Mouse (Mus musculus) mouse embryonic stem cell (cell line): ENCODE measurements around the gene Mettl26.
"Not testable (repeated sequence)": the region's sequence is repeated elsewhere in the genome, so short reads cannot be mapped to it uniquely, and the experiment has no call there.

ENCODE experiments used
- in situ Hi-C, 2 experiments: fragments of 300-500 bp; cut with MboI; formaldehyde crosslinking; loops; 1 replicate in 1 of 2; 3 replicates in 1 of 2; pipeline ENCODE4 v1.14.3; 2019 to 2020; ENCODE audit warnings: low sequenced_read_pairs in 2 of 2, low pct_unique_long_range_greater_than_20kb in 1 of 2, mixed read lengths in 1 of 2; ENCODE audit not compliant: unreplicated experiment in 1 of 2

The Mettl26 gene

DNA sequence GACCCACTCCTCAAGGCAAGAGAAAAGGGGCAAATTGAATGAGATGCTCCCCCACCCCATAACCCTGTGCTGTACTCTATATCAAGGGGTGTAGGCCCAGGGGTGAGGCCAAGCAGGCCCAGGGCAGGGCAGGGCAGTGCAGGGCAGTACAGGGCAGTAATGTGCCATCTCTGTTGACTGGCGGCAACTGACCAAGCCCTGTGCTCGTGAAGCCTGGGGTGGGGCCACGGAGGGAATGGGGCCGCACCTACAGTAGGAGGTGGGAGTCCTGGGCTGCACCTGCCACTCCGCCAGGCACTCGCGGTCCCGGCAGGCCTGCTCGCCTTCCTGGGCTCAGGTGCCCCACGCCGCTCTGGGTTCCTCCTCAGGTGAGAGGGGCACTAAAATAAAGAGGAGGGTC is 9.6 kb upstream of the Mettl26 start:
- in situ Hi-C loops: no loop called here

DNA sequence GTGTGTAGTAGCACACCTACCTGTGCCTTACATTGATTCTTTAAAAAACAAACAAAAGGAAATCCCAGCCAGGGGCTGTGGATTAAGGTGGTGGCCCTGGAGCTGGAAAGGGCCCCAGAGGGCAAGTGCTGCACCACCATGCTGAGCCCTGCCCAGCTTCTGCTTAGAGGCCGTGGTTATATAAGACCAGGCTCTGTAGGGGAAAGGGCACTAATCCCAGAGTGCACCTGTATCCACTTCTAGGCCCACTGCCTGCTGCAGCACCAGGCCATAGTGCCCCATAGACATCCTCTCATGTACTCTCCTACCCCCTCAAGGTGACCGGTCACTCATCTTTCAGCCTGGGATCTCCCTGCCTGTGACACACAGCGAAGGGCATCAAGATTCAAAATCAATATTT is 8.7 kb upstream of the Mettl26 start:
- in situ Hi-C loops: no loop called here

DNA sequence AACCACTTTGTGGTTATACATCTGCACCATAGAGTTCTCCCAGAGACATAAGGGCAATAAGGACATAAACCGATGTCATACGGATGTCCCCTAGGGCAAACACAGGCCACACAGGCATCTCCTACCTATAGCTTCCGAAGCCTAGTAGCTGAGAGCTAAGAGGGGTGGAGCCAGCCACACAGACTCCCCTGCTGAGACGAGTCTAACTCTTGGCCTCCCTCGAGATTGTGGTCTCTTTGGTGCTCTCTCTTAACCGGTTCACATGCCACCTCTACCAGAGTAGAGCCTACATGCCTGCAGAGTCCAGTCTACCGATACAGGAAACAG is 7.4 kb upstream of the Mettl26 start:
- in situ Hi-C loops: no loop called here

DNA sequence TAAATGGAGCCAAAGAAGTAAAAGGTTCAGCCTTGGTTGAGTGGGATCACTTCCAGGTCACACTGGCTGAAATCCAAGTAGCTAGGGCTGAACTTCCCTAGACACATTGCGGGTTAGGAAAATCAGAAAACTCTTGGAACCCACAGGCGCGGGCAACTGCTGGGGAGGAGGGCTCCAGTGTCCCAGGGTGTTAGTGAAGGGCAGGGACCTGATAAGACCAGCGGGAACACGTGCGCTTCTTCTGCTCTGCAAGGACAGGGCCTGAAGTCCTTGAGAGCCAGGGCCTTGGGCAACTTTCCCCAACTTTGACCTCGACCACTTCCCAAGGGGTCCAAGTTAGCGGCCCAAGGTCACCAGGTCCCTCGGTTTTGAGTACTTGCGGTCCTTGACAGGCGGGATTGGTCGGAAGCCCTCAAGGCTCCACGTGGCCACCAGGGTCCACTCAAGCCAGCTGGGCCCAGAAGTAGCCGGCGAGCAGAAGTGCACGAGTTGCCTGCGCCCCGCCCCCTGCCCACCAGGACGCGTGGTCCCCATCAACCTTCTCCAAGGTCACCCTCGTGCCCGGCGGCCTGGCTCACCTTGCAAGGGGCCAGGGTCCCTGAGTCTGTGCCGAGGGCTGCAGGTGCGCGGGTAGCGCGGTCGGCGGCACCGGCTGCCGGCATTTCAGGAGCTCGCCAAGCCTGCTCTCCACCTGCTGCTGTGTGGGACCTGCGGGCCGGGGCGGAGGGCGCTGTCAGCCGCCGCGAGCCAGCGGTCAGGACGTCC is 6.9 kb upstream of the Mettl26 start:
- in situ Hi-C loops: no loop called here

DNA sequence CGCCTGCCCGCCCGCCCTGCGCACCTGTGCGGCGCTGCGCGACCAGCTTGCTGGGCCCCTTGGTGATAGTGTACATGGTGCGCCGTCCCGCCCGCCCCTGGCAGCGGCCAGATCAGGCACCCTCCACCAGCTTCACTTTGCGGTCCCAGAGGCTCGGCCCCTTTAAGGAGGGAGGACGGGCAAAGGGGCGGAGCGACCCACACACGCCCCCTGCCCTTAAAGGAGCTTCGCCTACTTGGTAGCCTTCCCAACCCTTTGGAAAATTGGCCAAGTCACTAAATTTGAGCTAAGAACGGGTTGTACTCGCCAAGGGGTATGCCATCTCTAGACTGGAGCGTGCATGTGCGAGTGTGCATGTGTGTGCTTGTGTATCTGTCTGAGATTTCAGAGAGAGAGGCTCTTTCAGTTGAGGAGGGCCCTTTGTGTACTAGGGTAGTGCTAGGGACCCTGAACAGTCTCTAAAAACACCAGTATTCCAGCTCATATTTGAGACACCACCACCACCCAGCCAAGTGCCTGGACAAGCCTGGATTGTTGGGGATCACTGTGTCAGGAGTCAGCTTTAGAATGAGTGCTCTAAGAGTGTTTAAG is 6.2 kb upstream of the Mettl26 start, which contains the start of gene Mcrip2:
Gene Mcrip2, minus strand, starts transcription at position 164 of the 591 bp plus-strand sequence.
- in situ Hi-C loops: no loop called here

DNA sequence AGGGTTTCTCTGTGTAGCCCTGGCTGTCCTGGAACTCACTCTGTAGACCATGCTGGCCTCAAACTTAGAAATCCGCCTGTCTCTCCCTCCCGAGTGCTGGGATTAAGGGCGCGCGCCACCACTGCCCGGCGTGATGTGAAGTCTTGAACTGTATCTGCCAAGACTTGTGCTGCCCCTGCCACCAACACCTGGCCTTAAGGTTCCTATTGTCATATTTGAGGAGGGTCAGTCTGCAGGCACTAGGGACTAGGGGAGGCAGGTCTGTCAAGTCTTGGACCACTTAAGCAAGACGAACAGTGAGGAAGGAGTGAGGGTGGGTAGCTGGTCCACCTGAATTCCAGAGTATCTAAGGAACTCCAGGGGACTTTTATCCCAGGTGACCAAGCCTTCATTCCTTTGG is 5.4 kb upstream of the Mettl26 start:
- in situ Hi-C loops: no loop called here

DNA sequence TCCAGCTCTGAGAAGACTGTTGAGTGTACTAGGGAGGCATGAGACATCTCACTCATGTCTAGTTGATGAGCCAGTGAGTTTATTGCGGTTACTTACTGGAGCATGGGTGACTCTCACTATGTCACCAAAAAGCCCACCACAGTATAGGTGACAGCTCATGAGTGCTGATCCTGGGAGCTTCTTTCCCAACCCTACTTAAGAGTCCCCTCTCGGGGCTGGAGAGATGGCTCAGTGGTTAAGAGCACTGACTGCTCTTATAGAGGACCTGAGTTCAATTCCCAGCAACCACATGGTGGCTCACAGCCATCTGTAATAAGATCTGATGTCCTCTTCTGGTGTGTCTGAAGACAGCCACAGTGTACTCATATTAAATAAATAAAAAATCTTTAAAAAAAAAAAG is 4.9 kb upstream of the Mettl26 start:
- in situ Hi-C loops: no loop called here

DNA sequence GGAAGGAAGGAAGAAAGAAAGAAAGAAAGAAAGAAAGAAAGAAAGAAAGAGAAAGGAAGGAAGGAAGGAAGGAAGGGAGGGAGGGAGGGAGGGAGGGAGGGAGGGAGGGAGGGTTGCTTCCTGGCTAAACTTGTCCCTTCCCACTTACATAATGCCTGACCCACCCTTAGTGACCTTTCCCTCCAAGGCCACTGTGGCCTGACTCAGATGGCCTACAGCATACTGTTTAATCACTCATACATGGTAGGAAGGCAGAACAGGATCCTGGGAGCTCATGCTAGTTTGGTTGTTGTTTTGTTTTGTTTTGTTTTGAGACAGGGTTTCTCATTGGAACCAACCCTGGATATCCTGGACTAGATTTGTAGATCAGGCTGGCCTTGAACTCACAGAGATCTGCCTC is 3.3 kb upstream of the Mettl26 start:
- in situ Hi-C loops: not testable (repeated sequence)

DNA sequence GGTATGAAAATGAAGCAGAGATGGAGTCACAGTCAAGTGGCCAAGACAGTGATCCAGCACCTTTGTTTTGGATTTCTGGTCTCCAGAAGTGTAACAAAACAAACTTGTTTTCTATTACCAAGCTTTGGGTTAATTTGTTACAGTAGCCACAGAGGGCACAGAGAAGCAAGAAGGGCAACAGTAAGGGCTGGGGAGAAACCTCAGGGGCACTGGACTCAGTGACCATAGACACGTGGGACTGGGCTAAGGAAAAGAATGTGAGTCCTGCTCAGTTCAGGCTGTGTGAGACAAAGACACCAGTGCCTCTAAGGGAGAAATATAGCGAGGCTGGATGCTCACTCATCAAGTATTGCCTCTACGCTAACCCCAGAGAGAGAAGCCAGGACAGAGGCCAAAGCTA is 2.2 kb upstream of the Mettl26 start:
- in situ Hi-C loops: no loop called here

DNA sequence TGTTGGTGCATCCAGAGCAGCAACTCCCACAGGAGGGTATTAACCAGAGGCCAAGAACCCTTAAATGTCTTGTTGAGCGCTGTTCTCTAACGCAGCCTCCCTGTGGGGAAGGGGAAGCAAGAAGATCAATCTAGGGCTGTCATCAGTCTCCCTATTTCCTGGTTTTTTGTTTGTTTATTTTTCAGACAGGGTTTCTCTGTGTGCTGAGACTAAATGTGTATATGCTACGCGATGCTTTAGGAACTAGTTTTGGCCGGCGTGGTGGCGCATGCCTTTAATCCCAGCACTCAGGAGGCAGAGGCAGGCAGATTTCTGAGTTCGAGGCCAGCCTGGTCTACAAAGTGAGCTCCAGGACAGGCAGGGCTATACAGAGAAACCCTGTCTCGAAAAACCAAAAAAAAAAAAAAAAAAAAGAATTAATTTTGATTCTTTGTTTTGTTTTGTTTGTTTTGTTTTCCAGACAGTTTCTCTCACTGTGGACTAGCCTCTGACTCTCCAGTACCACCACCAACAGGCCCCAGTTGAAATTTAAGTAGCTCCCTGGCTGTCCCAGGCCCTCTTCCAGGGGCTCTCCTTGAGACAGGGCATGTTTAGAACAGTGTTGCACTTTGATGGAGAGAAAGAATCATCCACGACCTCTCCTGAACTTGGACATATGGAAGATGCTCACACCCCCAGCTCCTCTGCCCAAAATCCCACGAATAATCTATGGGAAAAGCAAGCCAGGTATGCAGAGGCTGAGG is 1.3 kb upstream of the Mettl26 start:
- in situ Hi-C loops: no loop called here

DNA sequence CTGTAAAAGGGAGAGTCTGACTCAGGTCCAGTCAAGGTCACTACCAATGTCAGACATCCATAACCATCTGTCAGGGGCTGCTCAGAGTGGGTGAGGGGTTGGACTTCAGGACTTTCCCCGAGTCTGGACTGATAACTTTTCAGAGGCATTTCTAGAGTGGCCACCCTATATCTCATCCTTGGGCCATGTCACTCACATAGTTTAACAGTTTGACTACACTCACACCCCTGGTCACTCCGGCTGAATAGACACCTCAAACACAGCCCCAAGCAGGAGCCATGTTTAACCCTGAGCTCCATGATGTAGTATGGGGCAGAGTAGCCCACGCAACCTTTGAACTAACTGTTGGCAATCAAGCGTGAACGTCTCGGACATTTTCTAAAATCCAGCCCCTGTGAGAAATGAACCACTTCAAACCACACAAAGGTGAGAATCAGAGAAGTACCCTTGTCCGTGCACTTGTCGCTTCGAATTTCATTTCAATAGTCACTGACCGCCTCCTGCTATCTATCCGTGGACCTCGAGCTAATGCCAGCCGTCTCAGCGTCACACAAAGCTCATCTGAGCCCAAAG is 640 bp upstream of the Mettl26 start:
- in situ Hi-C loops: no loop called here

DNA sequence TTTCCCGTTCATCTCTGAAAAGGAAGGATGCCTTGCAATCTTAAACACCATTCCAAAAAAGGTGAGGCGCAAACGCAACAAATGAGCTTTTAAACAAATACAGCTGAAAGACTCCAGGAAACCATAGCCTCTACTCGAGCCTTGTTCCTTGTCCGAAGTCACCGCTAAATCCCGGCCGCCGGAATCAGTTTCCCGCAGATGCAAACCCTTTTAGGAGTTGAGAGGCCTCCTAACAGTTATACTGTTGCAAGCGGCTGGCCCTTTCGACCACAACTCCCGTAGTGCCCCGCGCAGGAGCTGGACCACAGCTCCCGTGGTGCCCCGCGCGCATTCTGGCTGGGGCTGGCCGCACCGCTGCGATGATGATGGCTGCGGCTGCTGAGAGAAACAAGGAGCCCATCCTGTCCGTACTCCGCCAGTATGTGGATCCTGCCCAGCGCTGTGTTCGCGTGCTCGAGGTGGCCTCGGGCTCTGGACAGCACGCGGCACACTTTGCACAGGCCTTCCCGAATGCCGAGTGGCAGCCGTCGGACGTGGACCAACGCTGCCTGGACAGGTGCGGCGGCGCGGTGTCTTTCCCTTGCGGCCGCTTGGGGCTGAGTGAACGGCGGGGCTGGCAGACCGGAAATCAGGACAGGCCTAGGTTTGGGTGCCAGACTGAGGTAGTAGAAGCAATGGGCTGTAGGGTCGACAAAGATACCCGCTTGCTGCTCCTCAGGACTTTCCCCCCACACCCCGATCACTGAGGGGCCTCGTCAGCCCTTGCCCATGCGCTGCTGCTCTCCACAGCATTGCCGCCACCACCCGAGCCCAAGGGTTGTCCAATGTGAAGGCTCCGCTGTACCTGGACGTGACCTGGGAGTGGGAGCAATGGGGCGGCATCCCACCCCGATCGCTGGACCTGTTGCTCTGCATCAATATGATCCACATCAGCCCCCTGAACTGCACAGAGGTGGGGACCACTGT is 580 bp downstream of the Mettl26 start:
- in situ Hi-C loops: no loop called here

DNA sequence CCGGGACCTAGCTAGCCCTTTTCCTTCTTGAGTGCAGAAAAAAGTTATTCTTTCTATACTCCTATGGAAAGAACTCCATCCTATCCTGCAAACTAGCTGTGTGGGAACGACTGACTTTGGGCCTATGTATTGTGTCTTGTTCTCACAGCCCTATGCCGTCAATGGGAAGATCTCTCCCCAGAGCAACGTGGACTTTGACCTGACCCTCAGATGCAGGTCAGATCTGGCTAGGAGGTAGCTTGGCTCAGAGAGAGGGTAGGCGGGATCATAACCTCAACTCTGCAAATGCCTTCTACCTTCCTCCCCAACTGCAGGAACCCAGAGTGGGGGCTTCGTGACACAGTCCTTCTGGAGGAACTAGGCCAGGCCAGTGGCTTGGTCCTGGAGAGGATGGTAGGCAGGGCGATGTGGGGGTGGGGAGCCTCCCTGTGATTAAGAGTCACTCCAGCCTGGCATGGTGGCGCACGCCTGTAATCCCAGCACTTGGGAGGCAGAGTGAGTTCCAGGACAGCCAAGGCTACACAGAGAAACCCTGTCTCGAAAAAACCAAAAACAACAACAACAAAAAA is 1.6 kb downstream of the Mettl26 start:
- in situ Hi-C loops: no loop called here

DNA sequence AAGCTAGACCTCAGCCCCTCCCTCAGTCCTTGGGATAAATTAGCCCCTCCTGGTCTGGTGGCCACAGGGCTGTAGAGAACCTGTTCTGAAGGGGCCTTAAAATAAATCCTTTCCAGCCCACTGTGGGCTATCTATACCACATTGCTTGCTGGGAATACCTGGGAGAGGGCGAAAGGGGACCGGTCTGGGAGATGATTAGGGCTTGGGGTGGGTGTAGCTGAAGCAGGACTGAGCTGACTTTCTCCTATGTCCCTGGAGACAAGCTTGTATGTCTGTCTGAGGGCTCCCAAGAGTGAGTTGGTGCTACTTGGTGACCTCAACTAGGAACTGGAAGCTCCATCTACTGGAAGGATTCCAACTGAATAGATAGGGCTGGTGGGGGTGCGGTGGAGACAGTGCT is 2.2 kb downstream of the Mettl26 start:
- in situ Hi-C loops: no loop called here

DNA sequence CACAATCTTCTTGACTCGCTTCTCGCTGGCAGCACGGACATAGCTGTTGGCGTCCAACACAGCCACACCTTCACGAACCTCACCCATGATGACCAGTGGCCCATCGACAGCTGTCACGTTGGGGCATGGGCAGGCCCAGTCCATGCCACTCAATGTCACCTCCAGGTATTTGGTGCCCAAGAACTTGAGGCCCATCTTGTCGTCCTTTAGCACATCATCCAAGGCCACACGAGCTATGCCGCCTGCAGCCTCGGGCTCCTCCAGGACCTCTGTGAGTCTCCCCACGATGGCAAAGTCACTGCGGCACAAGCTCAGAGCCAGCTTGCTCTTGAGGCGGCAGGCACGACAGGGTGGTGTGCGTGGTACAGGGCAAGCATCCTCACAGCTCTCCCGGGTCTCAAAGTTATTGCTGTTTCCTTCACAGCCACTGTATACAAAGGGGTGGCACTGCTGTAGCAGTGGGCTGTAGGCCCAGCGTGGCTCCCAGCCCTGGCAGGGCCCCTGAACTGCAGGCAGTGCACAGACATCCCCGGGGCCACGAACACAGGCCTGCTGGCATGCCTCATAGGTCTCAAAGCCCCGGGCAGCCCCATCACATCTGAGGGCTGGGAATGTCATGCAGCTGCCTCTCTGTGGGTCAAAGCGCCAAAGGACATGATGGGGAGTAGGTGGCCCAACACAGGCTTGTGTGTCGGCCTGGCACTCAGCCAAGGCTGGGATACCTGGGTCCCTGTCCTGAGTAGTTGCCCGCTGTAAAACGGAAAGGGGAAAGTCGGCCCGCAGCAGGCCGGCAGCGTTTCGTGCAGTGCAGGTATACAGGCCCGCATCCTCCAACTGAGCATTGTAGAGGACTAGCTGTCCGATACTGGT is 3.1 kb downstream of the Mettl26 start:
- in situ Hi-C loops: no loop called here

DNA sequence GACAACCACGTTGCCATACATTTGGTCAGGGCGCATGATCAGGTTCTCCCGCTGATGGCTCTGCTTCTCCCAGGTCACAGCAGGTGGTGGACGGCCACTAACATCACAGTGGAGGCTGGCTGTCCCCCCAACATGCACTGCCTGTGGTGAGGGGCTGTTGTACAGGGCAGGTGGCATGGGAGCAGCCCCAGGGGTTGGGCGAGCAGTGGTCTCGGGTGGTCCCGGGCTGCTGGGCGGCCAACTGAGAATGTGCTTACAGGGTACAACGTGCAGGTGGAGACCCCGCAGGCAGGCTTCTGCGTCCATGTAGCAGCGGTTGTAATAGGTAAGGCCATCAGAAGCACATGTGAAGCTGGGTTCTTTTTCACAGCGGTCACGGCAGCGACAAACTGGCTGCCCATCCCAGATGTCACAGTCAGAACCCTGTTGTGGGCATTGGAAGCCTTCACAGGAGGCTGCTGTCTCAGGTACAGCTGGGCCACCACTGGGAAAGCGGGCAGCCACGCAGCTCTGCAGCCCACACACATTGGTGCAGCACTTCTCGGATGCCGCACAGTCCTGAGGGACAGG is 3.8 kb downstream of the Mettl26 start:
- in situ Hi-C loops: no loop called here

DNA sequence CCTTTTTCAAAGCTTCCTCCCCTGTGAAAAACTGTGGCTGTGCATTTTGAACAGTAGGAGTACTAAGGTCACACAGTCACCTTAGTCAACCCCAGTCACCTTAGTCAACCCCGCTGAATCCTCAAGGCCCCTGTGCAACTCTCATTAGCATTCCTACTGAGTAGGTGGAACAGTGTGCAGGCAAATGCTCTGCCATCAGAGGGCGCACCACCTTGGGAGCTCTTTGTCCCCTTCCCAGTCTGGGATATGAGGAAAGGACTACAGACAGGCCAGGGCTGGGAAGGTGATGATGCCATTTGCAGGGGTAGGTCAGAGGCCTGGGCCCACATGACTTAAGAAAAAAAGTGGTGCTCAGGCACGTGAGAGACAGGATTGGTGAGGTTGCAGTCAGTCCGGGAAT is 4.4 kb downstream of the Mettl26 start:
- in situ Hi-C loops: no loop called here
